Mouse (Mus musculus) MEL (cell line): ENCODE results near the gene Krt80. TPM values are rescaled to one million over a fixed set of nuclear protein-coding genes. Genes with fewer than 3 reads are reported as not detected.
A peak's percentile ranks its signal among the peaks of the same experiment; 100 is the strongest.

ENCODE experiments used
- DNase-seq: peaks from one replicate; pipeline ENCODE4 v3.0.0; 2011; ENCODE audit warnings: low read depth, low spot score
- H3K27ac ChIP-seq: 2 replicates; pipeline ENCODE4 v1.5.1; 2012; ENCODE audit warnings: low read depth, mild to moderate bottlenecking, control low read depth, low read length, moderate library complexity; ENCODE audit not compliant: control insufficient read depth
- H3K27me3 ChIP-seq, 2 experiments: fragments of 150-350 bp in 1 of 2; sonication (generic) in 1 of 2; 2 replicates each; pipeline ENCODE4 v1.6.1; 2012; ENCODE audit warnings: low read length in 2 of 2, mild to moderate bottlenecking in 2 of 2, improper control_type of control experiment in 1 of 2, moderate library complexity in 1 of 2; ENCODE audit not compliant: insufficient read depth in 2 of 2, control insufficient read depth in 1 of 2
- H3K36me3 ChIP-seq, 2 experiments: 2 replicates each; pipeline ENCODE4 v1.6.1; 2012 to 2014; ENCODE audit warnings: low read length in 2 of 2, improper control_type of control experiment in 1 of 2, inconsistent platforms in 1 of 2, mild to moderate bottlenecking in 1 of 2; ENCODE audit not compliant: insufficient read depth in 2 of 2, control insufficient read depth in 1 of 2
- H3K4me1 ChIP-seq, 2 experiments: fragments of 150-350 bp in 1 of 2; sonication (generic) in 1 of 2; 2 replicates each; pipeline ENCODE4 v1.6.1; 2012; ENCODE audit warnings: low read length in 2 of 2, improper control_type of control experiment in 1 of 2, mild to moderate bottlenecking in 1 of 2; ENCODE audit not compliant: insufficient read depth in 2 of 2, control insufficient read depth in 1 of 2
- H3K4me3 ChIP-seq, 2 experiments: fragments of 150-350 bp in 1 of 2; sonication (generic) in 1 of 2; 2 replicates each; pipeline ENCODE4 v1.5.1; 2012; ENCODE audit warnings: low read depth in 2 of 2, low read length in 2 of 2, mild to moderate bottlenecking in 2 of 2, moderate library complexity in 2 of 2, control low read depth in 1 of 2, improper control_type of control experiment in 1 of 2; ENCODE audit not compliant: control insufficient read depth in 1 of 2, insufficient read depth in 1 of 2
- H3K79me2 ChIP-seq: 2 replicates; pipeline ENCODE4 v1.6.1; 2012; ENCODE audit warnings: mild to moderate bottlenecking, low read length, moderate library complexity; ENCODE audit not compliant: control insufficient read depth, poor library complexity, insufficient read depth
- H3K9ac ChIP-seq: 2 replicates; pipeline ENCODE4 v1.6.1; 2012; ENCODE audit warnings: low read depth, mild to moderate bottlenecking, control low read depth, low read length, moderate library complexity; ENCODE audit not compliant: control insufficient read depth, poor library complexity, severe bottlenecking
- H3K9me3 ChIP-seq: fragments of 150-350 bp; sonication (generic); replicated peaks from 2 replicates; pipeline ENCODE4 v1.6.1; 2012; ENCODE audit warnings: mild to moderate bottlenecking, low read length, improper control_type of control experiment, moderate library complexity; ENCODE audit not compliant: insufficient read depth
- BHLHE40 ChIP-seq: IDR thresholded peaks from 2 replicates; pipeline ENCODE4 v1.6.1; 2012; ENCODE audit warnings: low read depth, mild to moderate bottlenecking, inconsistent platforms, low read length, improper control_type of control experiment, borderline replicate concordance
- CHD1 ChIP-seq: IDR thresholded peaks from 2 replicates; pipeline ENCODE4 v1.6.1; 2012; ENCODE audit warnings: low read depth, mild to moderate bottlenecking, inconsistent platforms, low read length, improper control_type of control experiment
- CTCF ChIP-seq, 3 experiments: IDR thresholded peaks in 2 of 3; conservative IDR thresholded peaks in 1 of 3; 2 replicates each; pipeline ENCODE4 v1.5.1; 2011 to 2012; ENCODE audit warnings: low read length in 3 of 3, low read depth in 2 of 3, mild to moderate bottlenecking in 2 of 3, improper control_type of control experiment in 1 of 3, inconsistent platforms in 1 of 3, mixed read lengths in 1 of 3, moderate library complexity in 1 of 3; ENCODE audit not compliant: control insufficient read depth in 1 of 3, insufficient read depth in 1 of 3, poor library complexity in 1 of 3, severe bottlenecking in 1 of 3
- ELF1 ChIP-seq: IDR thresholded peaks from 2 replicates; pipeline ENCODE4 v1.6.1; 2014; ENCODE audit warnings: low read depth, mild to moderate bottlenecking, inconsistent platforms, low read length, improper control_type of control experiment, moderate library complexity
- EP300 ChIP-seq, 2 experiments: IDR thresholded peaks; 2 replicates each; pipeline ENCODE4 v1.6.1; 2011; ENCODE audit warnings: improper control_type of control experiment in 2 of 2, low read length in 2 of 2, low read depth in 1 of 2, mild to moderate bottlenecking in 1 of 2
- GABPA ChIP-seq: IDR thresholded peaks from 2 replicates; pipeline ENCODE4 v1.6.1; 2012; ENCODE audit warnings: low read depth, mild to moderate bottlenecking, inconsistent platforms, low read length, improper control_type of control experiment, moderate library complexity
- JUND ChIP-seq: IDR thresholded peaks from 2 replicates; pipeline ENCODE4 v1.6.1; 2011; ENCODE audit warnings: low read depth, mild to moderate bottlenecking, improper control_type of control experiment, low read length
- MXI1 ChIP-seq: IDR thresholded peaks from 2 replicates; pipeline ENCODE4 v1.6.1; 2011; ENCODE audit warnings: mild to moderate bottlenecking, low read depth, low read length, improper control_type of control experiment
- MYB ChIP-seq: IDR thresholded peaks from 2 replicates; pipeline ENCODE4 v1.6.1; 2011; ENCODE audit warnings: mild to moderate bottlenecking, low read depth, low read length, improper control_type of control experiment
- MYC ChIP-seq: IDR thresholded peaks from 2 replicates; pipeline ENCODE4 v1.6.1; 2011; ENCODE audit warnings: low read depth, mild to moderate bottlenecking, low read length, improper control_type of control experiment, moderate library complexity
- POLR2A ChIP-seq, 2 experiments: IDR thresholded peaks; 2 replicates each; pipeline ENCODE4 v1.6.1; 2011 to 2012; ENCODE audit warnings: low read length in 2 of 2, mild to moderate bottlenecking in 2 of 2, control low read depth in 1 of 2, improper control_type of control experiment in 1 of 2, low read depth in 1 of 2, moderate library complexity in 1 of 2; ENCODE audit not compliant: control insufficient read depth in 1 of 2, insufficient read depth in 1 of 2, poor library complexity in 1 of 2
- POLR2AphosphoS5 ChIP-seq: IDR thresholded peaks from 2 replicates; pipeline ENCODE4 v1.6.1; 2012; ENCODE audit warnings: low read depth, borderline replicate concordance, mild to moderate bottlenecking, inconsistent platforms, low read length, moderate library complexity, mixed read lengths
- RAD21 ChIP-seq: IDR thresholded peaks from 2 replicates; pipeline ENCODE4 v1.6.1; 2011; ENCODE audit warnings: mild to moderate bottlenecking, low read depth, low read length, improper control_type of control experiment
- SIN3A ChIP-seq: IDR thresholded peaks from 2 replicates; pipeline ENCODE4 v1.6.1; 2012; ENCODE audit warnings: low read length, improper control_type of control experiment, inconsistent platforms
- TAL1 ChIP-seq: IDR thresholded peaks from 2 replicates; pipeline ENCODE4 v1.6.1; 2012; ENCODE audit warnings: mild to moderate bottlenecking, inconsistent platforms, low read length, moderate library complexity, mixed read lengths
- ZKSCAN1 ChIP-seq: IDR thresholded peaks from 2 replicates; pipeline ENCODE4 v1.6.1; 2012; ENCODE audit warnings: low read depth, mild to moderate bottlenecking, inconsistent platforms, low read length, improper control_type of control experiment, moderate library complexity
- ZMIZ1 ChIP-seq: IDR thresholded peaks from 2 replicates; pipeline ENCODE4 v1.6.1; 2012; ENCODE audit warnings: low read depth, mild to moderate bottlenecking, inconsistent platforms, low read length, improper control_type of control experiment, moderate library complexity
- polyA plus RNA-seq, 2 experiments: library from polyadenylated mRNA; stranded (reverse) in 1 of 2; unstranded in 1 of 2; fragments of >175 nt in 1 of 2; fragments of >200 nt in 1 of 2; gene quantifications; 2 replicates each; pipeline versions ENCODE4 v1.2.1 to v1.2.4; 2012; ENCODE audit warnings: low replicate concordance in 2 of 2, low read depth in 1 of 2; ENCODE audit not compliant: insufficient read length in 2 of 2, insufficient read depth in 1 of 2, missing spikeins in 1 of 2
- total RNA-seq: library from RNA; depleted of rRNA; stranded (reverse); fragments of 300-350 nt; gene quantifications from 2 replicates; pipeline ENCODE4 v1.2.3, GENCODE M21; 2012

Gene Krt80
- total and polyA plus RNA-seq, 3 experiments = not detected

- Histone ChIP-seq H3K36me3 (no peaks in the 10 kb centered on the region), H3K4me3 (no peak overlapping the region), H3K4me1 (no peaks in the 10 kb centered on the region), H3K27ac (no peak overlapping the region), H3K9me3 (no peaks in the 10 kb centered on the region), H3K9ac (no peak overlapping the region), H3K79me2 (no peaks in the 10 kb centered on the region), H3K27me3 (peaks cover 0 to 6% of the 10 kb centered on the region in 2 experiments; a peak in 3 of 4 replicates)
- no peak for TF ChIP-seq GABPA
- TF ChIP-seq EP300 (IDR thresholded peaks at IDR 0.05; ENCODE audit: low read depth in 1 of 2, low read length in 2 of 2) = no peak
- TF ChIP-seq SIN3A = no peak
- no peak for TF ChIP-seq POLR2AphosphoS5
- no peak for TF ChIP-seq RAD21
- TF ChIP-seq CHD1 = no peak
- TF ChIP-seq MYB = no peak
- no peak for TF ChIP-seq BHLHE40
- TF ChIP-seq TAL1 = no peak
- TF ChIP-seq ZMIZ1 = no peak
- no peak for TF ChIP-seq MXI1
- TF ChIP-seq POLR2A (IDR thresholded peaks at IDR 0.05; ENCODE audit: control insufficient read depth in 1 of 2, insufficient read depth in 1 of 2, low read depth in 1 of 2, low read length in 2 of 2, poor library complexity in 1 of 2) = no peak
- no peak for TF ChIP-seq ZKSCAN1
- TF ChIP-seq JUND = no peak
- TF ChIP-seq ELF1 = no peak
- no peak for TF ChIP-seq MYC
- DNase-seq = no peak
Measured at GRCm38 (mm10) chr15:101396466-101396865, 26.5 kb upstream of the Krt80 start.

- Histone ChIP-seq H3K9ac (no peak overlapping the region), H3K4me3 (no peak overlapping the region), H3K36me3 (no peaks in the 10 kb centered on the region), H3K9me3 (no peaks in the 10 kb centered on the region), H3K79me2 (no peaks in the 10 kb centered on the region), H3K27ac (no peak overlapping the region), H3K27me3 (peaks cover 0 to 5% of the 10 kb centered on the region in 2 experiments; a peak in 2 of 4 replicates), H3K4me1 (no peaks in the 10 kb centered on the region)
- no peak for DNase-seq
- TF ChIP-seq TAL1 = no peak
- peak in 1 of 3 experiments; percentile 15; a peak in 2 of 6 replicates for TF ChIP-seq CTCF (IDR thresholded peaks at IDR 0.05 in 2 of 3, conservative IDR thresholded peaks at IDR 0.05 in 1 of 3; ENCODE audit: control insufficient read depth in 1 of 3, insufficient read depth in 1 of 3, low read depth in 2 of 3, low read length in 3 of 3, poor library complexity in 1 of 3, severe bottlenecking in 1 of 3)
Measured at GRCm38 (mm10) chr15:101394908-101395307, 24.9 kb upstream of the Krt80 start.
